Mouse (Mus musculus) spleen, adult 2 months (tissue): ENCODE measurements around the gene Olfr1330. TPM values are rescaled to one million over a fixed set of nuclear protein-coding genes. Genes with fewer than 3 reads are reported as not detected.

Experiments
- DNase-seq, 2 experiments: peaks; one replicate each; pipeline versions ENCODE4 v3.0.0 to v3.0.0-alpha.2; 2012 to 2021; ENCODE audit warnings: low spot score in 2 of 2, low read depth in 1 of 2
- H3K27ac ChIP-seq: fragments of 200-500 bp; 2 replicates; pipeline ENCODE4 v1.5.1; 2012; ENCODE audit warnings: low read length, inconsistent platforms; ENCODE audit not compliant: insufficient read depth
- H3K27me3 ChIP-seq: fragments of 200-500 bp; 2 replicates; pipeline ENCODE4 v1.6.1; 2012; ENCODE audit warnings: mild to moderate bottlenecking, moderate library complexity, low read length, inconsistent platforms; ENCODE audit not compliant: control insufficient read depth, insufficient read depth
- H3K36me3 ChIP-seq: fragments of 200-500 bp; 2 replicates; pipeline ENCODE4 v1.6.1; 2012; ENCODE audit warnings: mild to moderate bottlenecking, low read length, inconsistent platforms; ENCODE audit not compliant: control insufficient read depth, insufficient read depth
- H3K4me1 ChIP-seq: fragments of 200-500 bp; 2 replicates; pipeline ENCODE4 v1.6.1; 2011; ENCODE audit warnings: inconsistent platforms; ENCODE audit not compliant: control insufficient read depth, insufficient read depth, insufficient read length
- H3K4me3 ChIP-seq: fragments of 200-500 bp; 2 replicates; pipeline ENCODE4 v1.5.1; 2011; ENCODE audit warnings: mild to moderate bottlenecking, inconsistent platforms; ENCODE audit not compliant: insufficient read depth, insufficient read length; ENCODE audit errors: extremely low read depth
- CTCF ChIP-seq: fragments of 200-500 bp; IDR thresholded peaks from 2 replicates; pipeline ENCODE4 v1.5.1; 2011; ENCODE audit warnings: mild to moderate bottlenecking, inconsistent platforms; ENCODE audit not compliant: insufficient read depth, insufficient read length, insufficient replicate concordance; ENCODE audit errors: extremely low read depth
- POLR2A ChIP-seq: fragments of 200-500 bp; IDR thresholded peaks from 2 replicates; pipeline ENCODE4 v1.6.1; 2011; ENCODE audit warnings: low read depth, low read length, inconsistent platforms
- WGBS: fragments of 180-500 bp; shearing (Covaris S2); methylation state at CpG from one replicate; pipeline ENCODE4 v1.1.7; 2018; 5-methylcytosine and 5-hydroxymethylcytosine counted together
- polyA plus RNA-seq: library from polyadenylated mRNA; depleted of rRNA; stranded (reverse); fragments of >200 nt; gene quantifications from 2 replicates; pipeline ENCODE4 v1.2.3, GENCODE M21; 2012; rRNA removed

Olfr1330 gene
- polyA plus RNA-seq, 1 experiment, result not detected

- no peaks in the 10 kb centered on the region for H3K4me1 ChIP-seq
- no peak for TF ChIP-seq CTCF
- no peak for TF ChIP-seq POLR2A
- no peak for DNase-seq
- no peak within 1 kb of the TSS for H3K27ac ChIP-seq
- no peaks in the 10 kb centered on the region for H3K36me3 ChIP-seq
- 68% methylated on average over 2 of the region's 2 CpGs for WGBS
- H3K27me3 ChIP-seq, result no peaks in the 10 kb centered on the region
- H3K4me3 ChIP-seq, result no peak within 1 kb of the TSS
Measured at GRCm38 (mm10) chr4:118938512-118938911, 50.1 kb downstream of the Olfr1330 start, which contains the start of gene Olfr1328. TSS of gene Olfr1328 (minus strand) at chr4:118938612.

Other genes starting within 250 kb of the Olfr1330 start
- not detected in 2 replicates for gene Olfr62, start 229.6 kb upstream of the Olfr1330 start, polyA plus RNA-seq
- 0.18 TPM in 1 of 2 replicates, not detected in the other for gene Olfr1342, start 195.8 kb upstream of the Olfr1330 start, polyA plus RNA-seq
- gene Olfr1341, start 185.1 kb upstream of the Olfr1330 start, polyA plus RNA-seq, result not detected in 2 replicates
- gene Olfr1340, start 168.5 kb upstream of the Olfr1330 start, polyA plus RNA-seq, result not detected in 2 replicates
- gene Olfr1339, start 156.4 kb upstream of the Olfr1330 start, polyA plus RNA-seq, result not detected in 2 replicates
- gene Olfr1338, start 129.9 kb upstream of the Olfr1330 start, polyA plus RNA-seq, result not detected in 2 replicates
- not detected in 2 replicates for gene Olfr1337, start 106.0 kb upstream of the Olfr1330 start, polyA plus RNA-seq
- not detected in 2 replicates for gene Olfr1335, start 78.7 kb upstream of the Olfr1330 start, polyA plus RNA-seq
- gene Olfr1333, start 52.3 kb upstream of the Olfr1330 start, polyA plus RNA-seq, result not detected in 2 replicates
- gene Olfr1331, start 23.9 kb upstream of the Olfr1330 start, polyA plus RNA-seq, result not detected in 2 replicates
- not detected in 2 replicates for gene Olfr1329, start 28.9 kb downstream of the Olfr1330 start, polyA plus RNA-seq
- not detected in 2 replicates for gene Olfr1328, start 50.0 kb downstream of the Olfr1330 start, polyA plus RNA-seq
- not detected in 2 replicates for gene Lao1, start 73.0 kb downstream of the Olfr1330 start, polyA plus RNA-seq
- gene Slc2a1, start 220.1 kb downstream of the Olfr1330 start, polyA plus RNA-seq, result 47.7 and 68.9 TPM in 2 replicates